27 mouse cellular contexts compared by ENCODE assay signal in the genomic region with DNA sequence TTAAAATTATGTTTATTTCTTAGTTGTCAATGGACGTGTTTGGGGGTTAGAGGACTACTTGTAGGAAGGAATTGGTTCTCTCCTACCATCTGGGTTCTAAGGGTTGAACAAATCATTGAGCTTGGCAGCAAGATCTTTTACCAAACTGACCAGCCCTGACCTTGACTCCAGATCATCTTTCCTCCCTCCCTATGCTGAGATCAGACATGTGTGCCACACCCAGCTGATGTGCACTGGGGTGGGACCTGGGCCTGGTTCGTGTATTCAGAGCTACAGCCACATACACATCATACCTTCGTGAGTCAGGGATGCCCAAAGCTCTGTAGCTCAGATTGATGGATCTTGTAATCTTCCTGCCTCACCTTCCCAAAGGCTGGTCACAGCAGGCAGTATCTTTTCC. TPM values are rescaled to one million over a fixed set of nuclear protein-coding genes. Genes with fewer than 3 reads are reported as not detected.
DNase-seq lines count a peak whose midpoint lies in the region; ATAC-seq and TF ChIP-seq lines count a peak whose summit lies in the region.
"Had no signal": no experiment of that assay in that cellular context is flagged by ENCODE, and none has a peak within 500 bp of the region (broad histone marks: within the 10 kb centered on the region; RNA-seq: fewer than 3 reads in every experiment).

No protein-coding gene starts in this region.

- no peaks in the 10 kb centered on the region for H3K4me1 ChIP-seq in kidney, postnatal 0 days (replicated peaks; ENCODE audit: insufficient read depth, low read length)
- H3K4me1 ChIP-seq in kidney, embryonic 16.5 days (ENCODE audit: insufficient read depth, low read length), result no peaks in the 10 kb centered on the region
- H3K4me1 ChIP-seq in ES-E14 (ENCODE audit: control insufficient read depth in 2 of 2, insufficient read depth in 2 of 2, low read length in 2 of 2, poor library complexity in 1 of 2), result peaks cover 10 to 21% of the 10 kb centered on the region in 2 experiments
- H3K4me1 ChIP-seq: embryonic facial prominence, embryonic 13.5 days; forebrain, embryonic 12.5 days; hindbrain, embryonic 10.5 days; intestine, embryonic 15.5 days; neural tube, embryonic 12.5 days had no signal

- no peak overlapping the region for H3K9ac ChIP-seq in kidney, postnatal 0 days (ENCODE audit: low read depth, low read length)
- H3K9ac ChIP-seq in kidney, embryonic 16.5 days (replicated peaks; ENCODE audit: low read length), result no peak overlapping the region
- H3K9ac ChIP-seq in ES-E14 (ENCODE audit: insufficient read depth, low read depth, low read length, poor library complexity, severe bottlenecking), result peak overlapping the region; percentile 0; the same call in 1 of the 2 replicates
- H3K9ac ChIP-seq: embryonic facial prominence, embryonic 13.5 days; forebrain, embryonic 12.5 days; intestine, embryonic 15.5 days; neural tube, embryonic 12.5 days had no signal

- TF ChIP-seq CTCF in kidney, postnatal 0 days (IDR thresholded peaks at IDR 0.05; ENCODE audit: low read depth), result no peak

- no peaks in the 10 kb centered on the region for H3K9me3 ChIP-seq in kidney, postnatal 0 days (replicated peaks; ENCODE audit: low read length)
- no peaks in the 10 kb centered on the region for H3K9me3 ChIP-seq in kidney, embryonic 16.5 days (ENCODE audit: low read length)
- no peaks in the 10 kb centered on the region for H3K9me3 ChIP-seq in ES-E14 (ENCODE audit: control insufficient read depth, insufficient read depth, low read depth, low read length)
- H3K9me3 ChIP-seq: embryonic facial prominence, embryonic 13.5 days; forebrain, embryonic 12.5 days; hindbrain, embryonic 10.5 days; intestine, embryonic 15.5 days; neural tube, embryonic 12.5 days had no signal

- peak; percentile 18 for DNase-seq in kidney, postnatal 0 days (ENCODE audit: low spot score)
- DNase-seq in spleen, postnatal 36 days (ENCODE audit: low spot score in 2 of 2), result peak; percentile 69
- DNase-seq in spleen, adult 18-20 months, result no peak
- no peak for DNase-seq in ES-E14 (ENCODE audit: low read depth, low spot score)
- DNase-seq in cerebellum, adult 11-12 months, result no peak
- DNase-seq in layer of hippocampus, postnatal 25 days (ENCODE audit: extremely low spot score in 1 of 2, low spot score in 1 of 2), result no peak

- H3K27me3 ChIP-seq in kidney, postnatal 0 days (ENCODE audit: insufficient read depth, low read length), result no peaks in the 10 kb centered on the region
- H3K27me3 ChIP-seq in kidney, embryonic 16.5 days (ENCODE audit: insufficient read depth, low read length), result no peaks in the 10 kb centered on the region
- H3K27me3 ChIP-seq: embryonic facial prominence, embryonic 13.5 days; intestine, embryonic 15.5 days; neural tube, embryonic 12.5 days had no signal

- H3K4me3 ChIP-seq in kidney, postnatal 0 days (replicated peaks; ENCODE audit: low read depth, low read length), result no peak overlapping the region
- H3K4me3 ChIP-seq in kidney, embryonic 16.5 days (ENCODE audit: low read length), result no peak overlapping the region
- peak overlapping the region in 1 of 2 experiments; percentile 34; a peak in 2 of 4 replicates for H3K4me3 ChIP-seq in ES-E14 (ENCODE audit: insufficient read depth in 1 of 2, low read depth in 1 of 2, low read length in 2 of 2, poor library complexity in 1 of 2, severe bottlenecking in 1 of 2)
- H3K4me3 ChIP-seq: embryonic facial prominence, embryonic 13.5 days; erythroblast, embryonic 14.5 days; forebrain, embryonic 12.5 days; hindbrain, embryonic 10.5 days; intestine, embryonic 15.5 days; left cerebral cortex, adult 2 months; neural tube, embryonic 12.5 days had no signal

- WGBS in kidney, postnatal 0 days, result 38% methylated on average over 3 of the region's 3 CpGs
- 55% methylated on average over 3 of the region's 3 CpGs for WGBS in kidney, embryonic 16.5 days

- ATAC-seq in kidney, postnatal 0 days (replicated peaks; ENCODE audit: low FRiP score, low read depth), result no peak
- ATAC-seq in kidney, embryonic 16.5 days (ENCODE audit: low FRiP score, low TSS enrichment), result no peak
- ATAC-seq: hindbrain, embryonic 16.5 days had no signal

- no peaks in the 10 kb centered on the region for H3K36me3 ChIP-seq in kidney, postnatal 0 days (ENCODE audit: insufficient read depth, low read length)
- no peaks in the 10 kb centered on the region for H3K36me3 ChIP-seq in kidney, embryonic 16.5 days (ENCODE audit: insufficient read depth, low read length)
- H3K36me3 ChIP-seq in ES-E14 (ENCODE audit: control insufficient read depth, insufficient read depth, low read length, poor library complexity, severe bottlenecking), result no peaks in the 10 kb centered on the region; the same call in 1 of the 2 replicates
- H3K36me3 ChIP-seq: embryonic facial prominence, embryonic 13.5 days; forebrain, embryonic 12.5 days; hindbrain, embryonic 10.5 days; intestine, embryonic 15.5 days; neural tube, embryonic 12.5 days had no signal

- no peak overlapping the region for H3K4me2 ChIP-seq in kidney, postnatal 0 days (ENCODE audit: low read length)
- no peak overlapping the region for H3K4me2 ChIP-seq in kidney, embryonic 16.5 days (replicated peaks; ENCODE audit: low read depth, low read length)
- H3K4me2 ChIP-seq: embryonic facial prominence, embryonic 13.5 days; forebrain, embryonic 12.5 days; heart, embryonic 11.5 days; intestine, embryonic 15.5 days; neural tube, embryonic 12.5 days had no signal

- H3K27ac ChIP-seq in kidney, postnatal 0 days, result no peak overlapping the region
- no peak overlapping the region for H3K27ac ChIP-seq in kidney, embryonic 16.5 days (ENCODE audit: low read length)
- H3K27ac ChIP-seq in ES-E14 (ENCODE audit: insufficient read depth, low read depth, low read length, poor library complexity, severe bottlenecking), result peak overlapping the region; percentile 78
- H3K27ac ChIP-seq: embryonic facial prominence, embryonic 13.5 days; forebrain, embryonic 12.5 days; hindbrain, embryonic 10.5 days; intestine, embryonic 15.5 days; left cerebral cortex, adult 2 months; neural tube, embryonic 12.5 days; stomach, postnatal 0 days had no signal

- in situ Hi-C loops in ES-E14 (cut with MboI; ENCODE audit: low sequenced_read_pairs in 2 of 2, unreplicated experiment in 2 of 2), result no loop called here

TF ChIP-seq in ES-E14, 5 proteins besides CTCF, POLR2A, EP300 and RAD21:
- TF ChIP-seq MAFK (IDR thresholded peaks at IDR 0.05; ENCODE audit: insufficient read depth, low read depth, low read length) (no peak), ZC3H11A (IDR thresholded peaks at IDR 0.05; ENCODE audit: borderline replicate concordance, low read depth, low read length) (no peak), CHD2 (IDR thresholded peaks at IDR 0.05; ENCODE audit: low read depth, low read length) (no peak), HCFC1 (IDR thresholded peaks at IDR 0.05; ENCODE audit: borderline replicate concordance, insufficient read depth, low read length) (no peak), ZNF384 (IDR thresholded peaks at IDR 0.05; ENCODE audit: low read depth, low read length) (no peak)
TF ChIP-seq in ES-E14: peak in this region for 0.

RNA-seq across cellular contexts. Expression of a gene that starts 31.9 kb away (rescaled TPM):
- 93.0 and 103 TPM in 2 replicates for polyA plus RNA-seq in kidney, postnatal 0 days (2015; fragmentation: Nextera tagmentation; extraction: Ambion mirVana)
- polyA plus RNA-seq in kidney, embryonic 16.5 days (2015; fragmentation: Nextera tagmentation; extraction: Ambion mirVana), result 142 and 143 TPM in 2 replicates
- 15.9 and 21.2 TPM in 2 replicates for total RNA-seq in ES-E14 (2012; rRNA removed)
- 10 to 100 TPM; 85.8 to 96.2 TPM for total RNA-seq in layer of hippocampus, postnatal 25 days (2021)

RNA-seq across cellular contexts. Expression of a gene that starts 33.4 kb away (rescaled TPM):
- polyA plus RNA-seq in kidney, postnatal 0 days (2015; fragmentation: Nextera tagmentation; extraction: Ambion mirVana), result 22.2 and 22.8 TPM in 2 replicates
- polyA plus RNA-seq in kidney, embryonic 16.5 days (2015; fragmentation: Nextera tagmentation; extraction: Ambion mirVana), result 30.6 and 40.7 TPM in 2 replicates
- 13.0 and 21.2 TPM in 2 replicates for total RNA-seq in ES-E14 (2012; rRNA removed)
- total RNA-seq in layer of hippocampus, postnatal 25 days (2021), result 1 to 10 TPM; 6.6 to 7.9 TPM

RNA-seq across cellular contexts. Expression of a gene that starts 47.1 kb away (rescaled TPM):
- polyA plus RNA-seq in kidney, postnatal 0 days (2015; fragmentation: Nextera tagmentation; extraction: Ambion mirVana), result 24.7 and 31.9 TPM in 2 replicates
- polyA plus RNA-seq in kidney, embryonic 16.5 days (2015; fragmentation: Nextera tagmentation; extraction: Ambion mirVana), result 10.1 and 10.4 TPM in 2 replicates
- total RNA-seq in ES-E14 (2012; rRNA removed), result 55.0 and 58.5 TPM in 2 replicates
- 10 to 100 TPM; 14.3 to 18.0 TPM for total RNA-seq in layer of hippocampus, postnatal 25 days (2021)
- total RNA-seq: MEL had no signal

RNA-seq across cellular contexts. Expression of a gene that starts 52.2 kb away (rescaled TPM):
- 72.7 and 74.4 TPM in 2 replicates for polyA plus RNA-seq in kidney, postnatal 0 days (2015; fragmentation: Nextera tagmentation; extraction: Ambion mirVana)
- 79.5 and 80.7 TPM in 2 replicates for polyA plus RNA-seq in kidney, embryonic 16.5 days (2015; fragmentation: Nextera tagmentation; extraction: Ambion mirVana)
- 28.2 and 41.6 TPM in 2 replicates for total RNA-seq in ES-E14 (2012; rRNA removed)
- 10 to 100 TPM; 57.4 to 60.6 TPM for total RNA-seq in layer of hippocampus, postnatal 25 days (2021)

RNA-seq across cellular contexts. Expression of a gene that starts 58.3 kb away (rescaled TPM):
- polyA plus RNA-seq in kidney, postnatal 0 days (2015; fragmentation: Nextera tagmentation; extraction: Ambion mirVana), result not detected in 2 replicates
- polyA plus RNA-seq in kidney, embryonic 16.5 days (2015; fragmentation: Nextera tagmentation; extraction: Ambion mirVana), result not detected in 2 replicates
- not detected in 2 replicates for total RNA-seq in ES-E14 (2012; rRNA removed)
- not detected for total RNA-seq in layer of hippocampus, postnatal 25 days (2021)
- total RNA-seq: adrenal gland, postnatal 36 days; gastrocnemius, postnatal 36 days; left cerebral cortex, adult 2 months; left cerebral cortex, postnatal 36 days; liver, adult 2 months; megakaryocyte-erythroid progenitor cell, adult 5-6 weeks; MEL had no signal
- polyA plus RNA-seq: cerebellum, adult 2 months; embryonic facial prominence, embryonic 13.5 days; erythroblast, embryonic 14.5 days; forebrain, embryonic 12.5 days; heart, embryonic 11.5 days; heart, postnatal 0 days; hindbrain, embryonic 10.5 days; hindbrain, embryonic 16.5 days; intestine, embryonic 15.5 days; liver, adult 2 months; midbrain, embryonic 14.5 days; neural tube, embryonic 12.5 days; stomach, postnatal 0 days; thymus, adult 2 months had no signal

Comparison
In these comparisons a context has a peak if more than half of its experiments do, and no peak if none do; other contexts are left out.
1. DNase-seq: peak in kidney, postnatal 0 days (single experiment) and spleen, postnatal 36 days (2 of 2); none in spleen, adult 18-20 months (0 of 2), ES-E14 (single experiment), cerebellum, adult 11-12 months (single experiment) and layer of hippocampus, postnatal 25 days (0 of 2).